Mouse (Mus musculus) CD4-positive helper T cell, adult 2 months (primary cell): Measurements from ENCODE around the gene Celf5.

Source experiments
- DNase-seq: peaks from one replicate; pipeline ENCODE4 v3.0.0-alpha.2; 2012; ENCODE audit warnings: low read depth, missing footprints, low spot score

Gene Celf5

DNA sequence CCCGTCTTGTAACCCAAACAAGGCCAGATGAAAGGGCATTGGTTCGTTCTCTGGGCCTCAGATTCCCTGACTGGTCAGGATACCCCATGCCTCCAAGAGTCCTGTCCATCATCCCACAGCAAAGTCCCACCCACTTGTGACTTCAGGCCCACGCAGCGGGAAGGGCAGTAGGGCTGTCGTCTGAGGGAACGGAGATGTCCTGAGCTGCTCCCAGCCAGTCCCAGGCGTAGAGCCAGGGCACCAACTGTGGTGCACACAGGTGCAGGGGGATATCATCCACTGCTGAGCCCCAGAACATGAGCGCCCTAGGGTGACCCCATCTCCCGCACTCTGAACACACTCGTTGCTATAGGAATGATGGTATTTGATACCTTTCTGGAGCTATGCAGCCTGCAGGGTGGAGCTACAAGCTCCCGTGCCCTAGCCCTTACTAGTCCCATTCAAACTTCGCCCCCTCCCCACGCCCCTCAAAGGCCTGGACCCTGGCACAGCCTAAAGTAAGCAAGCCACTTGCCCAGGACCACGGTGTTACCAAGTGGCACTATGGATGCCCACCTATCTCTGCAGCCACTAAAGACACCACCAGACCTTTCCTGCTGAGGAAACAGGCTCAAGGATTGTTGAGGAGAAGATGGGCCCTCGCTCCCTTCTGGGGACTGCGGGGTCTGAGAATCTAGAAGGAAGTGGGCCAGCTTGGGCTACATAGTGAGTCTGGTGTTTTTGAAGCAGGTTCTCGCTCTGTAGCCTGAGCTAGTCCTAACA is 66.8 kb downstream of the Celf5 start:
- DNase-seq = no peak

- no peak for DNase-seq
Observed at GRCm38 (mm10) chr10:81415146-81415545, 67.4 kb downstream of the Celf5 start.

DNA sequence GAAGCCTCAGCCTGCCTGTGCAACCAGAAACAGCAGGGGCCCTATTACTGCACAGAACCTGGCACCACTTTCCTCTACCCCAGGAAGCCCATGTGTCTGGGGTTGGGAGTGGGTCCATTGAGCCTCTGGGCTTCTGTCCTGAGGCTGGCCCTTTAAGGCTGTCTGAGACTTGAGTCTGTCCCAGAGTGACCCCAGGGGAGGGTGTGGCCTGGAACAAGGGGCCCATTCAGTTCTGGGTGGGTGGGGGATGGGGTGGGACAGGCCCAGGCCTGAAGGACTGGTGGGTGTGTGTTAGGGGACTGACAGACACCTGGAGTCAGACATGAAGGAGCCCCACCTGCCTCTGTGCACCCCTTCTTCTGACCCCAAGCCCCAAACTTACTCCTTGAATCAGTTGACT is 67.8 kb downstream of the Celf5 start:
- no peak for DNase-seq

DNA sequence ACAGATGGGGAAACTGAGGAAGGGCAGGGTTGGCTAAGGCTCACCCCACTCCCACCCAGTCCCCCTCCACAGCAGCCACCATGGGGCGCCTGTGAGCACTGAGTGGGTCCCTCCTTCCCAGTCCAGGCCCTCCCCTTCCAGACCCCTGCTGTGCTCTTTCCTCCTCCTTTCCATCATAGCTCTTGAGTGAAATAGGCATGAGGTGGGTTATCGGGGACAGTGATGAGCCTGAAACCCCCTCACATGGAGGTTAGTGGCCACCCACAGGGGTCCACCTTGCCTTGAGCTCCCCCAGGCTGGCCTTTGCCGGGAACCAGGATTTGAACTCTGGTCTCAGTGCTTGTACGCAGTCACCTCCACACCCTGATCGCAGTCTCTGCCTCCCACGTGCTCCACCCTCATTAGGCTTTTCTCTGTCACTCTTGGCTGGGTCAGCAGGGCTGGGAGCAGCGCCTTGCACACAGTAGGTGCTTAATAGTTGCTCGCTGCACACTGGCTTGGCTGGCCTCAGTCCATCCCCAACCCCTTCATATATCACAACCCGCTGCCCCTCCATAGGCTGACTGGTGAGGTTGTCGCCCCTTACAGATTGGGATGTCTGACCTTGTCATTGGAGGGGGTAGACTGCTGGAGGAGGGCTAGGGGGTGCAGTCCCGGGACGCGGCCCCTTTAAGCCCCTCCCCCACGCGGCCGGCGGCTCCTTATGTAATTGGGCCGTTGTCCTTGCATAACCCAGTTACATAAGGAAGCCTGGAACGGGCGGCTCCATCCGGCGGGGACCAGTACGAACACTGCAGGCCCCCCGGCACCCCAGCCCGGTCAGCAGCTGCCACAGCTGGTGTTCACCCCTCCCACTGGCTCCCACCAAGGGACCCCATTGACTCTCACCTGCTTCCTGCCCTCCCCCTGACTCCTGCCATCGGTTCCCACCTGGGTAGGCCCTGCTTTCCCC is 68.9 kb downstream of the Celf5 start:
- no peak for DNase-seq

DNA sequence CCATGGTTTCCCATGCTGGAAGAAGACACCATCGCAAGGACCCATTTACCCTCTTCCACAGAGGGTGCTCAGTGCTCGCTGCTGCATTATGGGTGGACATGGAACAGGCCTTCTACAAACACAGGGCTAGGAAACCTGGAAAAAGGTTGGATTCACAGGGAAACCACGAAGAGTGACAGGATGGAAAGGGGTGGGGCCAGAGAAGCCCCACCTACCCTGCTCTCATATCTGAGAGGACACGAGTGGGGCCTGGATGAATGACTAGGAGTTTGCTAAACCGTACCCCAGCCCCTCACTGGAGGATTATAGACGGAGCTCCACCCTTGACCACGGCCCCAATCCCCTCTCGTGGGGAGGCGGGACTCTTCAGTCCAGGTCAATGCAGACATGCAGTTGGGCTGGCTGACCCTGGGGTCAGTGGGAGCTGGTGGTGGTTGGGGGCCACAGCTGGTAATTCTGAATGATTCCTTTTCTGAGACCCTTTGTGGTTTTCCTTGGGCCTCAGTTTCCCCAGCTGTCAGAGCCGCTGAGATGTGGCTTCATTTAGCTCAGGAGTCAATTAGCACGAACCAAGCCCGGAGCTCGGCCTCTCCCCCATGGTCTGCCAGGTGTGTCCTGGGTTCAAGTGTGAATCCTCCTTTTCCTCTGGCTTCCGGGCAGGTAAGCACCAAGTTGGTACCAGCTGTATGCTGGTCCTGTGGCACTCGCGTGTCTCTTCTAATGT is 69.8 kb downstream of the Celf5 start:
- DNase-seq = no peak

GRCm38 (mm10) chr10:81411471-81412400 is 70.8 kb downstream of the Celf5 start:
- DNase-seq = no peak

DNA sequence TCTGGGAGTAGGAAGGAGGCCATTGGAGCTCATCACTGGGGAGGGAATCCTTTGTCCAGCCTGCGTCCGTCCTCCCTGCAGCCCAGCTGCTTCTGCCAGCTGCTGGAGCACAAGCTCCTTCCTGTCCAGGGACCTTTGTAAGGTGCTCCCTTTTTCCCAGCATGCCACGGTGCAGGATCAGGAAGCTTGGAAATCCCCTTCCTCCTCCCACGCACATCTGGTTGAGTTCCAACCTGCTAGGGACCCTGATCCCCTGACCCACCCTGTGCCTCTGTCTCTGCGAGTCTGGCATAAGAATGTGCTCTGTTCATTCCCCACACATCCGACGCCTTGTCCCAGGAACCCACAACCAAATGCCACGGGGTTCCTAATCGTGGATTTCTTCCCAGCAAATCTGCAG is 71.5 kb downstream of the Celf5 start:
- no peak for DNase-seq

DNA sequence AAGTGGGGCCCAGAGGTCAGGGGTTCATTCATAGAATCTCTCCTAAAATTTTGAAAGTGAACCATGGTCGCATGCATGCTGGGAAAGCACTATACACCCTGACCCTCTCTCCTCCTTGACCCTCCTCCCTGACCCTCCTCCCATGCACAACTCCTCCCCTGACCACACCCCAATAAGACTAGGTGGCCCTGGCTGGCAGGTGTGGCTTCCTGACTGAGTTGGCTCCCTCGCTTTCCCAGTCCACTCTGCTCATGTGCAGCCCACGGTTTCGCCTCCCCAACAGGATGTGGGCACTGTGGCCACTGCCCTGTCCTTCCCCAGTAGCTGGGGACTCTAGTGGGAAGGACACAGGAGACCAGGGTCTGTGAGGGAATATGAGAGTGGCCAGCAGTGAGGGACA is 72.2 kb downstream of the Celf5 start:
- DNase-seq = no peak

- DNase-seq = no peak
Observed at GRCm38 (mm10) chr10:81409330-81409729, 73.2 kb downstream of the Celf5 start.
